Mouse (Mus musculus): ENCODE measurements around the gene Dnah5. TPM values are rescaled to one million over a fixed set of nuclear protein-coding genes. Genes with fewer than 3 reads are reported as not detected.
"Not testable (repeated sequence)": the region's sequence is repeated elsewhere in the genome, so short reads cannot be mapped to it uniquely, and the experiment has no call there.

Gene Dnah5
- polyA plus RNA-seq, 1 experiment: not detected

- Histone ChIP-seq H3K27me3 (ENCODE audit: control insufficient read depth, insufficient read depth, low read length) (no peaks in the 10 kb centered on the region), H3K27ac (ENCODE audit: insufficient read depth, low read length) (no peak overlapping the region), H3K4me1 (ENCODE audit: control insufficient read depth, insufficient read depth, insufficient read length) (no peaks in the 10 kb centered on the region), H3K4me3 (ENCODE audit: extremely low read depth, insufficient read depth, insufficient read length) (no peak overlapping the region), H3K36me3 (ENCODE audit: control insufficient read depth, insufficient read depth, low read length) (no peaks in the 10 kb centered on the region)
- TF ChIP-seq POLR2A (IDR thresholded peaks at IDR 0.05; ENCODE audit: low read depth, low read length) (no peak), CTCF (IDR thresholded peaks at IDR 0.05; ENCODE audit: extremely low read depth, insufficient read depth, insufficient read length, insufficient replicate concordance) (no peak)
- DNase-seq (ENCODE audit: low read depth in 1 of 2, low spot score in 2 of 2): no peak
- WGBS: 23% methylated on average over 2 of the region's 2 CpGs
Measured at GRCm38 (mm10) chr15:28405136-28405535, 201.6 kb downstream of the Dnah5 start.

DNA sequence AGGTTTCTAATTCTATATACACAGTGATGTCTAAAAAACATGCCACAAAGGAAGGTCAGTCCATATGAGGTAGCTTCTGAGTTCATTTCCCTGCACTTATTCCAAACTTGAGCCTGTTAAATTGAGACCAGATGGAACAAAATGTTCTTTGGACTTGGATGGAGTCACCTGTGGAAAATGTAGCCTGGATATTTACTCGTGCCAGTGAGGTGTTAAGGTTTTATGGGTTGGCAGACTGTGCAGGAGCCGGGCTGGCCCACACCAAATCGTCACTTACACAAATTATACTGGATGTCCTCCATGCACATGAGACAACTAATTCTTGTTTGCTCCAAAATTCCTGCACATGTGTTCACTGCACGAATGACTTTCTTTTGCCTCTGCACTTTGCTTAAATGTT, 236.2 kb downstream of the Dnah5 start:
- no peaks in the 10 kb centered on the region for H3K4me1 ChIP-seq (ENCODE audit: control insufficient read depth, insufficient read depth, insufficient read length)
- DNase-seq (ENCODE audit: low read depth in 1 of 2, low spot score in 2 of 2): no peak
- no peak overlapping the region for H3K4me3 ChIP-seq (ENCODE audit: extremely low read depth, insufficient read depth, insufficient read length)
- 77% methylated on average over 4 of the region's 4 CpGs for whole genome bisulfite sequencing
- no peaks in the 10 kb centered on the region for H3K36me3 ChIP-seq (ENCODE audit: control insufficient read depth, insufficient read depth, low read length)
- H3K27me3 ChIP-seq (ENCODE audit: control insufficient read depth, insufficient read depth, low read length): no peaks in the 10 kb centered on the region
- no peak overlapping the region for H3K27ac ChIP-seq (ENCODE audit: insufficient read depth, low read length)
- TF ChIP-seq CTCF (IDR thresholded peaks at IDR 0.05; ENCODE audit: extremely low read depth, insufficient read depth, insufficient read length, insufficient replicate concordance) (no peak), POLR2A (IDR thresholded peaks at IDR 0.05; ENCODE audit: low read depth, low read length) (no peak)

- no peak for TF ChIP-seq POLR2A (IDR thresholded peaks at IDR 0.05; ENCODE audit: low read depth, low read length)
- TF ChIP-seq CTCF (IDR thresholded peaks at IDR 0.05; ENCODE audit: extremely low read depth, insufficient read depth, insufficient read length, insufficient replicate concordance): no peak
- Histone ChIP-seq H3K36me3 (ENCODE audit: control insufficient read depth, insufficient read depth, low read length) (no peaks in the 10 kb centered on the region), H3K27ac (ENCODE audit: insufficient read depth, low read length) (no peak overlapping the region), H3K4me1 (ENCODE audit: control insufficient read depth, insufficient read depth, insufficient read length) (no peaks in the 10 kb centered on the region), H3K4me3 (ENCODE audit: extremely low read depth, insufficient read depth, insufficient read length) (no peak overlapping the region), H3K27me3 (ENCODE audit: control insufficient read depth, insufficient read depth, low read length) (no peaks in the 10 kb centered on the region)
- DNase-seq (ENCODE audit: low read depth in 1 of 2, low spot score in 2 of 2): no peak
- 95% methylated on average over 4 of the region's 4 CpGs for WGBS
Measured at GRCm38 (mm10) chr15:28444494-28444893, 240.9 kb downstream of the Dnah5 start.

DNA sequence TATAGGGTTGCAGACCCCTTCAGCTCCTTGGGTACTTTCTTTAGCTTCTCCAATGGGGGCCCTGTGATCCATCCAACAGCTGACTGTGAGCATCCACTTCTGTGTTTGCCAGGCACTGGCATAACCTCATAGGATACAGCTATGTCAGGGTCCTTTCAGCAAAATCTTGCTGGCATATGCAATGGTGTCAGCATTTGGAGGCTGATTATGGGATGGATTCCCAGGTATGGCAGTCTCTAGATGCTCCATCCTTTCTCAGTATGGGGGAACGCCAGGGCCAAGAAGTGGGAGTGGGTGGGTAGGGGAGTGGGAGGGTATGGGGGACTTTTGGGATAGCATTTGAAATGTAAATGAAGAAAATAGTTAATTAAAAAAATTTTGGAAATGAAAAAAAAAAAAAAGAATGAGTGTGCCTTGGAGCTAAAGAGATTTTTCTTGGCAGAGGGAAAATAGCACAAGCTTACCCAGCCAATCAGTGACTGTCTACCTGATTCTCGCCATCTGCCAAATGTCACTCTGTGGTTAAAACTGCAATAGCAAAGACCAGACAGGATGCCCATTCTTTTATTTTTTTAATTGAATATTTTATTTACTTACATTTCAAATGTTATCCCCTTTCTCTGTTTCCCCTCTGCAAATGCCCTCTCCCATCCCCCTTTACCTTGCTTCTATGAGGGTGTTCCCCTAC, 257.7 kb downstream of the Dnah5 start:
- not testable (repeated sequence) for DNase-seq (ENCODE audit: low read depth in 1 of 2, low spot score in 2 of 2); H3K27me3 ChIP-seq (ENCODE audit: control insufficient read depth, insufficient read depth, low read length); H3K4me1 ChIP-seq (ENCODE audit: control insufficient read depth, insufficient read depth, insufficient read length); H3K36me3 ChIP-seq (ENCODE audit: control insufficient read depth, insufficient read depth, low read length); H3K4me3 ChIP-seq (ENCODE audit: extremely low read depth, insufficient read depth, insufficient read length); H3K27ac ChIP-seq (ENCODE audit: insufficient read depth, low read length)
- 84% methylated on average over 2 of the region's 2 CpGs for WGBS

GRCm38 (mm10) chr15:28466591-28467247, 263.2 kb downstream of the Dnah5 start:
- Histone ChIP-seq H3K4me1 (ENCODE audit: control insufficient read depth, insufficient read depth, insufficient read length) (no peaks in the 10 kb centered on the region), H3K4me3 (ENCODE audit: extremely low read depth, insufficient read depth, insufficient read length) (no peak overlapping the region), H3K27me3 (ENCODE audit: control insufficient read depth, insufficient read depth, low read length) (no peaks in the 10 kb centered on the region), H3K27ac (ENCODE audit: insufficient read depth, low read length) (no peak overlapping the region), H3K36me3 (ENCODE audit: control insufficient read depth, insufficient read depth, low read length) (no peaks in the 10 kb centered on the region)
- 90% methylated on average over 3 of the region's 3 CpGs for WGBS
- no peak for DNase-seq (ENCODE audit: low read depth in 1 of 2, low spot score in 2 of 2)
- TF ChIP-seq CTCF (IDR thresholded peaks at IDR 0.05; ENCODE audit: extremely low read depth, insufficient read depth, insufficient read length, insufficient replicate concordance) (no peak), POLR2A (IDR thresholded peaks at IDR 0.05; ENCODE audit: low read depth, low read length) (no peak)

DNA sequence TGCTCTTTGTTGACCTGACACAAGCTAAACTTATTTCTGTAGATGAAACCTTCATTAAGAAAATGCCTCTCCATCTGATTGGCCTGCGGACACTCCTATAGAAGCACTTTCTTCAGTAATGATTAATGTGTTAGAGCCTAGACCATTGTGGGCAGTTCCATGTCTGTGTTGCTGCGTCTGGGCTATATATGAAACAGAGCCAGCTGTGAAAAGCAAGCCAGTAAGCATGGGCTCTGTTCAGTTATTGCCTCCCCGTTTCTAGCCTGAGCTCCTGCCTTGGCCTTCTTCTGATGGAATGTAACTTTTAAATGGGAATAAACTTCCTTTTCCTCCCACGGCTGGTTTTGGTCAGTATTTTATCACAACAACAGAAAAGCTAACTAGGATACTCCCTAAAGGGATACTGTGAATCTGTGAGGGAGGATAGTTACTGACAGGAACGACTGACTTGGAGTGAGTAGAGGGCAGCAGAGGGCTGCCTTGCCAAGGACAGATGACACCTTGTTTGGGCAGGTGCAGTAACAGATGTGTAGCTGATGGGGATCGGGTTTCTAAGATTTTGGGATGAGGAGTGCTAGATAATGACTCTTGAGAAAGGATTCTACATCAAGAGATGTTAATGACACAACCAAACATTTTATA, 270.3 kb downstream of the Dnah5 start:
- WGBS: 74% methylated on average over 6 of the region's 6 CpGs
- Histone ChIP-seq H3K27me3 (ENCODE audit: control insufficient read depth, insufficient read depth, low read length) (no peaks in the 10 kb centered on the region), H3K4me1 (ENCODE audit: control insufficient read depth, insufficient read depth, insufficient read length) (no peaks in the 10 kb centered on the region), H3K27ac (ENCODE audit: insufficient read depth, low read length) (no peak overlapping the region), H3K4me3 (ENCODE audit: extremely low read depth, insufficient read depth, insufficient read length) (no peak overlapping the region), H3K36me3 (ENCODE audit: control insufficient read depth, insufficient read depth, low read length) (no peaks in the 10 kb centered on the region)
- no peak for DNase-seq (ENCODE audit: low read depth in 1 of 2, low spot score in 2 of 2)
- no peak for TF ChIP-seq CTCF (IDR thresholded peaks at IDR 0.05; ENCODE audit: extremely low read depth, insufficient read depth, insufficient read length, insufficient replicate concordance)
- TF ChIP-seq POLR2A (IDR thresholded peaks at IDR 0.05; ENCODE audit: low read depth, low read length): no peak

DNA sequence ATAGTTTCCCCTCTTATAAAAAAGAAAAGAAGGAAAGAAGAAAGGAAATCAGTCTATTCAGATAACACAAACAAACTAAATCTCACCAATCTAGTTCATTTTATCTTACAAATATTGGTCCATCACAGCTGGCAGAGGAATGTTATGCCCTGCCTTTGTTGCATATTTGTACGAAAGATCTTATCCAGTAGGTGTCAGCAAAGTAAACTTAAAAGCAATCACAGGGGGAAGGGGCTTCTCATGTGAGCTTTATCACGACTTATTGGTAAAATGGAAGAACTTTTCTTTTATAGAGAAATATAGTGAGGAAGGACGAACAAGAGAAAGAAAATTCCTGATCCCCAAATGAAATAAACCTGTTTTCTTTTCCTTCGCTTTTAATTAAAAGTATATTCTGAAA, 299.3 kb downstream of the Dnah5 start:
- no peak for TF ChIP-seq POLR2A (IDR thresholded peaks at IDR 0.05; ENCODE audit: low read depth, low read length)
- TF ChIP-seq CTCF (IDR thresholded peaks at IDR 0.05; ENCODE audit: extremely low read depth, insufficient read depth, insufficient read length, insufficient replicate concordance): no peak
- Histone ChIP-seq H3K4me1 (ENCODE audit: control insufficient read depth, insufficient read depth, insufficient read length) (no peaks in the 10 kb centered on the region), H3K27me3 (ENCODE audit: control insufficient read depth, insufficient read depth, low read length) (no peaks in the 10 kb centered on the region), H3K27ac (ENCODE audit: insufficient read depth, low read length) (no peak overlapping the region), H3K36me3 (ENCODE audit: control insufficient read depth, insufficient read depth, low read length) (no peaks in the 10 kb centered on the region), H3K4me3 (ENCODE audit: extremely low read depth, insufficient read depth, insufficient read length) (no peak overlapping the region)
- DNase-seq (ENCODE audit: low read depth in 1 of 2, low spot score in 2 of 2): no peak
- 62% methylated on average over 4 of the region's 4 CpGs for WGBS

All from spleen, adult 2 months (tissue).